ENCODE assay signal across 8 mouse cellular contexts in the genomic region with DNA sequence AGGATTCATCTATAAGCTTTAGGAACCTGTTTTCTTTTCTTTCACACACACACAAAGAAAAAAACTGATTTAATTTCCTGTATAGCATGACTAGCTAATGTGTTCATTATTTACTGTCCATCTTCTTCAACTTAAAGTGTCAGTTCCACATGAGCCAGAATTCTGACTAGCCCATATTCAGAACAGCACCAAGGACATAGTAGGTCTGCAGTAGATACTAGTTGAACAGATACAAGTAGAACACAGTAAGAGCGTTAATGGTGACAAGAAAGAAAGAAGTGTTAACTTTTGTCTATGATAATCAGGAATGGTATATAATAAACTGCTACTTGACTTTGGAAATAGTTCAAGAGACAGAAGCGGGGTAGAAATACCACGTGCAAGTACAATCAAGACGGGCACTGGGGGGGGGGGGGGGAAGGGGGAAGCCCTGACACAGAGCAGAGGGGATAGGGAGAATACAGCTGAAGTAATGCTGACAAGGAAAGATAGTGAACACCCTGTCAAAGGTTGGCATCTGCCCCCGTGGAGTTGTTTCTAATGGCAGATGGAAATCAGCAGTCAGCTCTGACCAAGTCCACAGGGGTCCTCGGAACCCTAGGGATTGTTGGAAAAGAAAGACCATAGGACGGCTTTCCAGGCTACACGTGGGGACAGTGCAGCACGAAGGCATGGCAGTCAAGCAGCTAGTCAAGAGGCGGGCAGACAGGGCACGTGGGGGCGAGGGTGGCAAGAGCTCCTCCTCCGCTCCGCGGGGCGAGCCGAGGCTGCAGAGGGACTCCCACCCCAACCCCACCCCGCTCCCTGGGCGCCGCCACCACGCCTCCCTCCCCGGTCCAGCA. TPM values are rescaled to one million over a fixed set of nuclear protein-coding genes. Genes with fewer than 3 reads are reported as not detected.
DNase-seq lines count a peak whose midpoint lies in the region; ATAC-seq and TF ChIP-seq lines count a peak whose summit lies in the region.

No protein-coding gene starts in this region.

- peak overlapping the region; percentile 89 for H3K4me3 ChIP-seq in kidney, embryonic 16.5 days (ENCODE audit: low read length)
- H3K4me3 ChIP-seq in embryonic facial prominence, embryonic 11.5 days (ENCODE audit: low read depth, low read length): peak overlapping the region; percentile 76
- H3K4me3 ChIP-seq in intestine, embryonic 15.5 days (replicated peaks): peak overlapping the region; percentile 85
- peak overlapping the region; percentile 73 for H3K4me3 ChIP-seq in myocyte

- peak; percentile 89 for ATAC-seq in kidney, embryonic 16.5 days (ENCODE audit: low FRiP score, low TSS enrichment)
- peak; percentile 86 for ATAC-seq in embryonic facial prominence, embryonic 11.5 days (replicated peaks; ENCODE audit: insufficient number of reproducible peaks, low FRiP score, low TSS enrichment, low read depth)
- ATAC-seq in intestine, embryonic 15.5 days: peak; percentile 86

- H3K9me3 ChIP-seq in kidney, embryonic 16.5 days (ENCODE audit: low read length): no peaks in the 10 kb centered on the region
- no peaks in the 10 kb centered on the region for H3K9me3 ChIP-seq in embryonic facial prominence, embryonic 11.5 days (replicated peaks; ENCODE audit: control insufficient read depth, low read length)
- no peaks in the 10 kb centered on the region for H3K9me3 ChIP-seq in intestine, embryonic 15.5 days

- peak overlapping the region; percentile 62 for H3K4me2 ChIP-seq in kidney, embryonic 16.5 days (replicated peaks; ENCODE audit: low read depth, low read length)
- peak overlapping the region; percentile 69 for H3K4me2 ChIP-seq in embryonic facial prominence, embryonic 11.5 days (ENCODE audit: low read depth, low read length)
- H3K4me2 ChIP-seq in intestine, embryonic 15.5 days (replicated peaks): peak overlapping the region; percentile 88
- peak overlapping the region; percentile 84 for H3K4me2 ChIP-seq in myocyte (ENCODE audit: low read depth)

- peak; percentile 56 for TF ChIP-seq POLR2A in myocyte (IDR thresholded peaks at IDR 0.05; ENCODE audit: insufficient read length, low read depth)

- H3K4me1 ChIP-seq in kidney, embryonic 16.5 days (ENCODE audit: insufficient read depth, low read length): peaks cover 8% of the 10 kb centered on the region; the same call in 1 of the 2 replicates
- H3K4me1 ChIP-seq in embryonic facial prominence, embryonic 11.5 days (ENCODE audit: control insufficient read depth, insufficient read depth, low read length): no peaks in the 10 kb centered on the region
- no peaks in the 10 kb centered on the region for H3K4me1 ChIP-seq in intestine, embryonic 15.5 days (replicated peaks)

- H3ac ChIP-seq in myocyte (ENCODE audit: control insufficient read depth, insufficient read length): peak overlapping the region; percentile 22

- WGBS in kidney, embryonic 16.5 days: 16% methylated on average over 10 of the region's 22 CpGs
- 11% methylated on average over 22 of the region's 22 CpGs for WGBS in embryonic facial prominence, embryonic 11.5 days
- WGBS in intestine, embryonic 15.5 days: 7% methylated on average over 22 of the region's 22 CpGs

- H3K9ac ChIP-seq in kidney, embryonic 16.5 days (replicated peaks; ENCODE audit: low read length): peak overlapping the region; percentile 84
- H3K9ac ChIP-seq in embryonic facial prominence, embryonic 11.5 days (replicated peaks; ENCODE audit: low read length): peak overlapping the region; percentile 73
- H3K9ac ChIP-seq in intestine, embryonic 15.5 days: peak overlapping the region; percentile 71

- peak overlapping the region; percentile 90 for H3K27ac ChIP-seq in kidney, embryonic 16.5 days (ENCODE audit: low read length)
- H3K27ac ChIP-seq in embryonic facial prominence, embryonic 11.5 days (replicated peaks; ENCODE audit: low read depth, low read length): no peak overlapping the region
- H3K27ac ChIP-seq in intestine, embryonic 15.5 days: peak overlapping the region; percentile 44; the same call in 1 of the 2 replicates

- DNase-seq in kidney, adult 9 months: no peak
- DNase-seq in embryonic facial prominence, embryonic 11.5 days (ENCODE audit: low spot score): no peak
- DNase-seq in gastrocnemius, adult 18-20 months (ENCODE audit: low spot score): no peak
- DNase-seq in frontal cortex, postnatal 36 days (ENCODE audit: low spot score in 2 of 2): no peak
- no peak for DNase-seq in adrenal gland, adult 2 months

- H3K79me2 ChIP-seq in myocyte (ENCODE audit: control insufficient read depth, insufficient read depth): no peaks in the 10 kb centered on the region

- H3K27me3 ChIP-seq in kidney, embryonic 16.5 days (ENCODE audit: insufficient read depth, low read length): no peaks in the 10 kb centered on the region
- H3K27me3 ChIP-seq in embryonic facial prominence, embryonic 11.5 days (ENCODE audit: control insufficient read depth, insufficient read depth, low read length): no peaks in the 10 kb centered on the region
- no peaks in the 10 kb centered on the region for H3K27me3 ChIP-seq in intestine, embryonic 15.5 days (replicated peaks)
- H3K27me3 ChIP-seq in myocyte (ENCODE audit: control insufficient read depth, insufficient read depth, insufficient read length): no peaks in the 10 kb centered on the region

- no peaks in the 10 kb centered on the region for H3K36me3 ChIP-seq in kidney, embryonic 16.5 days (ENCODE audit: insufficient read depth, low read length)
- no peaks in the 10 kb centered on the region for H3K36me3 ChIP-seq in embryonic facial prominence, embryonic 11.5 days (replicated peaks; ENCODE audit: control insufficient read depth, insufficient read depth, low read depth, low read length)
- H3K36me3 ChIP-seq in intestine, embryonic 15.5 days: no peaks in the 10 kb centered on the region
- H3K36me3 ChIP-seq in myocyte (ENCODE audit: control insufficient read depth, insufficient read depth): no peaks in the 10 kb centered on the region

TF ChIP-seq in myocyte, 11 proteins besides CTCF, POLR2A, EP300 and RAD21:
- TF ChIP-seq TCF12 (IDR thresholded peaks at IDR 0.05; ENCODE audit: insufficient read depth, poor library complexity, severe bottlenecking) (no peak), MAX (IDR thresholded peaks at IDR 0.05; ENCODE audit: low read depth) (peak; percentile 97), REST (IDR thresholded peaks at IDR 0.05; ENCODE audit: insufficient read depth, insufficient read length) (peak; percentile 12), USF1 (IDR thresholded peaks at IDR 0.05; ENCODE audit: low read depth) (peak; percentile 78)
TF ChIP-seq in myocyte: peak in this region for 3.

RNA-seq across cellular contexts. Expression of gene Pus7l, which starts 0.6 kb away (rescaled TPM):
- polyA plus RNA-seq in kidney, embryonic 16.5 days (2015; fragmentation: Nextera tagmentation; extraction: Ambion mirVana): 9.0 and 9.5 TPM in 2 replicates
- polyA plus RNA-seq in embryonic facial prominence, embryonic 11.5 days (2014; fragmentation: Nextera tagmentation; extraction: Ambion mirVana): 11.5 and 12.0 TPM in 2 replicates
- 8.4 and 9.8 TPM in 2 replicates for polyA plus RNA-seq in intestine, embryonic 15.5 days (2015; fragmentation: Nextera tagmentation; extraction: Ambion mirVana)
- 4.0 TPM for polyA plus RNA-seq in myocyte (2012; fragmentation: generic; extraction: Trizol)
- total RNA-seq in gastrocnemius, adult 18-20 months (2021): 1 to 10 TPM; 1.4 to 1.5 TPM
- 1 to 10 TPM; 2.9 to 3.1 TPM for total RNA-seq in adrenal gland, adult 2 months (2021)
- 2.0 and 2.1 TPM in 2 replicates for polyA plus RNA-seq in adrenal gland, adult 2 months (2012; rRNA removed)

RNA-seq across cellular contexts. Expression of gene Irak4, which starts 0.7 kb away (rescaled TPM):
- polyA plus RNA-seq in kidney, embryonic 16.5 days (2015; fragmentation: Nextera tagmentation; extraction: Ambion mirVana): 16.9 and 17.4 TPM in 2 replicates
- polyA plus RNA-seq in embryonic facial prominence, embryonic 11.5 days (2014; fragmentation: Nextera tagmentation; extraction: Ambion mirVana): 2.1 and 2.9 TPM in 2 replicates
- 14.8 and 16.3 TPM in 2 replicates for polyA plus RNA-seq in intestine, embryonic 15.5 days (2015; fragmentation: Nextera tagmentation; extraction: Ambion mirVana)
- 7.0 TPM for polyA plus RNA-seq in myocyte (2012; fragmentation: generic; extraction: Trizol)
- total RNA-seq in gastrocnemius, adult 18-20 months (2021): 1 to 10 TPM; 1.8 to 2.3 TPM
- 10 to 100 TPM; 13.4 to 18.6 TPM for total RNA-seq in adrenal gland, adult 2 months (2021)
- 8.6 and 9.2 TPM in 2 replicates for polyA plus RNA-seq in adrenal gland, adult 2 months (2012; rRNA removed)

RNA-seq across cellular contexts. Expression of gene Twf1, which starts 46.9 kb away (rescaled TPM):
- polyA plus RNA-seq in kidney, embryonic 16.5 days (2015; fragmentation: Nextera tagmentation; extraction: Ambion mirVana): 101 and 103 TPM in 2 replicates
- polyA plus RNA-seq in embryonic facial prominence, embryonic 11.5 days (2014; fragmentation: Nextera tagmentation; extraction: Ambion mirVana): 79.8 and 80.3 TPM in 2 replicates
- polyA plus RNA-seq in intestine, embryonic 15.5 days (2015; fragmentation: Nextera tagmentation; extraction: Ambion mirVana): 116 and 124 TPM in 2 replicates
- 28.6 TPM for polyA plus RNA-seq in myocyte (2012; fragmentation: generic; extraction: Trizol)
- total RNA-seq in gastrocnemius, adult 18-20 months (2021): 1 to 10 TPM; 5.1 to 8.2 TPM
- 100 to 1,000 TPM in 1 of 2 experiments, 10 to 100 TPM in 1; 99.3 to 104 TPM for total RNA-seq in adrenal gland, adult 2 months (2021)
- polyA plus RNA-seq in adrenal gland, adult 2 months (2012; rRNA removed): 22.7 and 27.5 TPM in 2 replicates
